Mouse (Mus musculus) E14TG2a.4 (cell line): ENCODE measurements around the gene Fap.

ENCODE experiments used
- H3K27me3 ChIP-seq: 2 replicates; pipeline ENCODE4 v1.6.1; 2014; ENCODE audit warnings: low read length, control low read depth; ENCODE audit not compliant: insufficient read depth
- H3K36me3 ChIP-seq: 2 replicates; pipeline ENCODE4 v1.6.1; 2014; ENCODE audit warnings: low read length, control low read depth; ENCODE audit not compliant: insufficient read depth
- H3K4me1 ChIP-seq: replicated peaks from 2 replicates; pipeline ENCODE4 v1.6.1; 2014; ENCODE audit warnings: low read depth, low read length, control low read depth
- H3K4me3 ChIP-seq: replicated peaks from 2 replicates; pipeline ENCODE4 v1.5.1; 2014; ENCODE audit warnings: mild to moderate bottlenecking, low read length
- H3K9me3 ChIP-seq: 2 replicates; pipeline ENCODE4 v1.6.1; 2014; ENCODE audit warnings: low read length, control low read depth
- CTCF ChIP-seq: conservative IDR thresholded peaks from 2 replicates; pipeline ENCODE4 v1.5.1; 2014; ENCODE audit warnings: low read length
- NANOG ChIP-seq: IDR thresholded peaks from 2 replicates; pipeline ENCODE4 v1.6.1; 2014; ENCODE audit warnings: borderline replicate concordance, low read length, mixed read lengths
- POU5F1 ChIP-seq: IDR thresholded peaks from 2 replicates; pipeline ENCODE4 v1.6.1; 2014; ENCODE audit warnings: low read length, borderline replicate concordance

Fap gene

GRCm38 (mm10) chr2:62462174-62462573 is 111.7 kb downstream of the Fap start:
- no peak for TF ChIP-seq CTCF
- no peak for TF ChIP-seq POU5F1
- no peak for TF ChIP-seq NANOG
- Histone ChIP-seq H3K4me3 (no peak overlapping the region), H3K4me1 (no peaks in the 10 kb centered on the region), H3K27me3 (peaks cover 3% of the 10 kb centered on the region), H3K9me3 (peaks cover 11% of the 10 kb centered on the region), H3K36me3 (no peaks in the 10 kb centered on the region)

- H3K9me3 ChIP-seq = peaks cover 11% of the 10 kb centered on the region
- H3K36me3 ChIP-seq = no peaks in the 10 kb centered on the region
- TF ChIP-seq NANOG (no peak), POU5F1 (no peak), CTCF (no peak)
- H3K27me3 ChIP-seq = peaks cover 3% of the 10 kb centered on the region
- no peaks in the 10 kb centered on the region for H3K4me1 ChIP-seq
- H3K4me3 ChIP-seq = no peak overlapping the region
Observed at GRCm38 (mm10) chr2:62460815-62461450, 112.9 kb downstream of the Fap start.

- TF ChIP-seq CTCF (no peak), NANOG (no peak), POU5F1 (no peak)
- Histone ChIP-seq H3K4me1 (no peaks in the 10 kb centered on the region), H3K27me3 (peaks cover 3% of the 10 kb centered on the region), H3K9me3 (peaks cover 11% of the 10 kb centered on the region), H3K4me3 (no peak overlapping the region), H3K36me3 (no peaks in the 10 kb centered on the region)
Observed at GRCm38 (mm10) chr2:62460231-62460710, 113.6 kb downstream of the Fap start.

GRCm38 (mm10) chr2:62459241-62460174 is 114.4 kb downstream of the Fap start:
- H3K9me3 ChIP-seq = peaks cover 11% of the 10 kb centered on the region
- no peak overlapping the region for H3K4me3 ChIP-seq
- H3K4me1 ChIP-seq = no peaks in the 10 kb centered on the region
- no peaks in the 10 kb centered on the region for H3K36me3 ChIP-seq
- TF ChIP-seq POU5F1 (no peak), CTCF (no peak), NANOG (no peak)
- H3K27me3 ChIP-seq = peaks cover 3% of the 10 kb centered on the region

GRCm38 (mm10) chr2:62458070-62458469 is 115.8 kb downstream of the Fap start:
- Histone ChIP-seq H3K27me3 (peaks cover 3% of the 10 kb centered on the region), H3K36me3 (no peaks in the 10 kb centered on the region), H3K4me3 (no peak overlapping the region), H3K4me1 (no peaks in the 10 kb centered on the region), H3K9me3 (peaks cover 11% of the 10 kb centered on the region)
- peak; percentile 61 for TF ChIP-seq CTCF
- no peak for TF ChIP-seq POU5F1
- TF ChIP-seq NANOG = no peak

- Histone ChIP-seq H3K27me3 (peaks cover 3% of the 10 kb centered on the region), H3K4me3 (no peak overlapping the region), H3K9me3 (peaks cover 4% of the 10 kb centered on the region), H3K36me3 (no peaks in the 10 kb centered on the region), H3K4me1 (no peaks in the 10 kb centered on the region)
- TF ChIP-seq CTCF (no peak), NANOG (no peak), POU5F1 (no peak)
Observed at GRCm38 (mm10) chr2:62454991-62455390, 118.9 kb downstream of the Fap start.

GRCm38 (mm10) chr2:62454033-62454432 is 119.8 kb downstream of the Fap start:
- Histone ChIP-seq H3K9me3 (peaks cover 4% of the 10 kb centered on the region), H3K36me3 (no peaks in the 10 kb centered on the region), H3K4me3 (no peak overlapping the region), H3K27me3 (peaks cover 3% of the 10 kb centered on the region), H3K4me1 (no peaks in the 10 kb centered on the region)
- TF ChIP-seq POU5F1 (no peak), CTCF (no peak), NANOG (no peak)
